Mouse (Mus musculus): Measurements from ENCODE around the gene H2-Q7.
"Not testable (repeated sequence)": the region's sequence is repeated elsewhere in the genome, so short reads cannot be mapped to it uniquely, and the experiment has no call there.

Gene H2-Q7

GRCm38 (mm10) chr17:35435577-35435976, 3.4 kb upstream of the H2-Q7 start:
- DNase-seq (ENCODE audit: low read depth, low spot score), result not testable (repeated sequence)

DNA sequence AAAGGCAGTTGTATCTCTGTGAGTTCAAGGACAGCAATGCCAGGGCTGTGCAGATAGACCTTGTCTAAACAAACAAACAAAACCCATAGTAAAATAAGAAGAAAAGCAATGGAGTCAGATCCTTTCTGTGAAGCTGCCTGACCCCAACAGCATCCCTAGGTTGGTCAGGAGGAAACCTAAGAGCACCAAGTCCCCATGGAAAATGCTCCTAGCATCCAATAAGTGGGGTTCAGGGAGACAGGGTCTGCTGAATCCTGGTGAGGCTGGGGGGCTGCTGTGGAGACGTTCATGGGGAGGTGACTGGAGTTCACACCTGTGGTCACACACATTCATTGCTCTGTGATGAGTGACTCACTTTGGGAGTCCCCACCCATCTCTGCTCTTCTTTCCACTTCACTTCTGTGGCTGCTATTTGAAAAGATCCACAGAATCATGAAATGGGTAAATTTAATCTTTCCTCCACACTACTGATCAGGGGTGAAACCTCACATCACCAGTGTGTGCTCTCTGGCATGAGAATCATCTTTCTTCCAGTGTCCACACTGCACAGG, 1.5 kb upstream of the H2-Q7 start:
- DNase-seq (ENCODE audit: low read depth, low spot score), result not testable (repeated sequence)

DNA sequence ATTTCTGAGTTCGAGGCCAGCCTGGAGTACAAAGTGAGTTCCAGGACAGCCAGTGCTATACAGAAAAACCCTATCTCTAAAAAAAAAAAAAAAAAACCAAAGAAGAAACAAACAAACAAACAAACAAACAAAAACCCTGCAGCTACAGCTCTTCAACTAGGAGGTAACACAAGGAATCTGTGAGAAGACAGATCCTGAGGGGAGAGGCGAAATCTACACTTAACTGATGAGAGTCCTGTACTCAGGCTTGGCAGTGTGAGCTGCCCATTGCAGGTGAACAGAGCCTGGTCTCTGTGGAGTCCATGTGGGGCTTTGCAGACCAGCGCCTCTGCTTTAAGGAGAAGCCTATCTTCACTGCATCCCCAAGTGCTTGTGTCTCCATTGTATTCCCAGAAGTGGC, 560 bp upstream of the H2-Q7 start:
- DNase-seq (ENCODE audit: low read depth, low spot score), result not testable (repeated sequence)

DNA sequence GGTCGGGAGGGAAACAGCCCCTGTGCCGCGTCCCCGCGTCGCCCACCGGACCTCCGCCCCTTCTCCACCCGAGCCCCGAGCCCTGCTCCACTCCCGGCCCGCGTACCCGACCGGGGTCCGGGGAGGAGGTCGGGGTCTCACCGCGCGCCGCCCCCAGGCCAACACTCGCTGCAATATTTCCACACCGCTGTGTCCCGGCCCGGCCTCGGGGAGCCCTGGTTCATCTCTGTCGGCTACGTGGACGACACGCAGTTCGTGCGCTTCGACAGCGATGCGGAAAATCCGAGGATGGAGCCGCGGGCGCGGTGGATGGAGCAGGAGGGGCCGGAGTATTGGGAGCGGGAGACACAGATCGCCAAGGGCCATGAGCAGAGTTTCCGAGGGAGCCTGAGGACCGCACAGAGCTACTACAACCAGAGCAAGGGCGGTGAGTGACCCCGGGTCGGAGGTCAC, 366 bp downstream of the H2-Q7 start:
- not testable (repeated sequence) for DNase-seq (ENCODE audit: low read depth, low spot score)

DNA sequence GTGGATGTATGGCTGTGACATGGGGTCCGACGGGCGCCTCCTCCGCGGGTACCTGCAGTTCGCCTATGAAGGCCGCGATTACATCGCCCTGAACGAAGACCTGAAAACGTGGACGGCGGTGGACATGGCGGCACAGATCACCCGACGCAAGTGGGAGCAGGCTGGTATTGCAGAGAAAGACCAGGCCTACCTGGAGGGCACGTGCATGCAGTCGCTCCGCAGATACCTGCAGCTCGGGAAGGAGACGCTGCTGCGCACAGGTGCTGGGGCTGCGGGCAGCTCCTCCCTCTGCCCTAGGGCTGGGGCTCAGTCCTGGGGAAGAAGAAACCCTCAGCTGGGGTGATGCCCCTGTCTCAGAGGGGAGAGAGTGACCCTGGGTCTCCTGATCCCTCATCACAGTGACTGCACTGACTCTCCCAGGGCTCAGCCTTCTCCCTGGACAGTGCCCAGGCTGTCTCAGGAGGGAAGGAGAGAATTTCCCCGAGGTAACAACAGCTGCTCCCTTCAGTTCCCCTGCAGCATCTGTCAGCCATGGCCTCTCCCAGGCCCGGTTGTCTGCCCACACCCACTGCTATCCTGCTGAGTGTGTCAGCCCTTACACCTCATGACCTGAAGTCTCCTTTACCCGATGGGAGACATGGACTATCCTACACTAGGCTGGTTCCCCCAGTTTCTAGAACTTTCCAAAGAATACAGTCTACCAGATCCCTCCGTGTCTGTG, 1.1 kb downstream of the H2-Q7 start:
- DNase-seq (ENCODE audit: low read depth, low spot score), result not testable (repeated sequence)

DNA sequence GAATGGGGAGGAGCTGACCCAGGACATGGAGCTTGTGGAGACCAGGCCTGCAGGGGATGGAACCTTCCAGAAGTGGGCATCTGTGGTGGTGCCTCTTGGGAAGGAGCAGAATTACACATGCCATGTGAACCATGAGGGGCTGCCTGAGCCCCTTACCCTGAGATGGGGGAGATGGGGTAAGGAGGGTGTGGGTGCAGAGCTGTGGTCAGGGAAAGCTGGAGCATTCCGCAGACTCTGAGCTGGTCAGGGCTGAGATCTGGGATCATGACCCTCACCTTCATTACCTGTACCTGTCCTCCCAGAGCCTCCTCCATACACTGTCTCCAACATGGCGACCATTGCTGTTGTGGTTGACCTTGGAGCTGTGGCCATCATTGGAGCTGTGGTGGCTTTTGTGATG, 3.4 kb downstream of the H2-Q7 start:
- not testable (repeated sequence) for DNase-seq (ENCODE audit: low read depth, low spot score)

GRCm38 (mm10) chr17:35444510-35444909, 5.6 kb downstream of the H2-Q7 start:
- DNase-seq (ENCODE audit: low read depth, low spot score), result not testable (repeated sequence)

- DNase-seq (ENCODE audit: low read depth, low spot score), result not testable (repeated sequence)
Measured at GRCm38 (mm10) chr17:35458247-35458646, 19.3 kb downstream of the H2-Q7 start.

- not testable (repeated sequence) for DNase-seq (ENCODE audit: low read depth, low spot score)
Measured at GRCm38 (mm10) chr17:35460513-35461341, 21.8 kb downstream of the H2-Q7 start.

DNA sequence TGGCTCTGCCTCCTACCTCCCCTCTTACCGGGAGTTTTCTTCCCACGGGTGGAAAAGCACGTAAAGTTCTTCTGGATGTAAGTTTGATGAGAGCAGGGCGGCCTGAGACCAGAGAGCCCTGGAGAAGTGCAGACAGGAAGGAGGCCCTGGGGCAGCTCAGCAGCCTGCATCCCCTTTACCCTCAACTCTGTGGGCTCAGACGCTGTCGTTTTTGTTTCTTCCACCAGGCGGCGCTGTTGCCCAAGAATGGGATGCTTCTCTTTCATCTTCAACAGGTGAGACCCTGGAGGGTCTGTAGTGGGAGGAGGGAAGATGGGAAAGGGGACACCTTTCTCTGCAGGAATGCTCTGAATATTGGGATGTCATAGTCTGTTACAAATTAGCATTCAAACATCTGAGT, 26.7 kb downstream of the H2-Q7 start:
- DNase-seq (ENCODE audit: low read depth, low spot score), result not testable (repeated sequence)

GRCm38 (mm10) chr17:35468936-35469335, 30.0 kb downstream of the H2-Q7 start:
- peak; percentile 52 for DNase-seq (ENCODE audit: low read depth, low spot score)

GRCm38 (mm10) chr17:35469842-35470751, 31.1 kb downstream of the H2-Q7 start, which contains the start of gene H2-Q10:
Gene H2-Q10 (plus strand): TSS chr17:35470089.
- no peak for DNase-seq (ENCODE audit: low read depth, low spot score)

- peak; percentile 75 for DNase-seq (ENCODE audit: low read depth, low spot score)
Measured at GRCm38 (mm10) chr17:35484066-35484465, 45.1 kb downstream of the H2-Q7 start.

DNA sequence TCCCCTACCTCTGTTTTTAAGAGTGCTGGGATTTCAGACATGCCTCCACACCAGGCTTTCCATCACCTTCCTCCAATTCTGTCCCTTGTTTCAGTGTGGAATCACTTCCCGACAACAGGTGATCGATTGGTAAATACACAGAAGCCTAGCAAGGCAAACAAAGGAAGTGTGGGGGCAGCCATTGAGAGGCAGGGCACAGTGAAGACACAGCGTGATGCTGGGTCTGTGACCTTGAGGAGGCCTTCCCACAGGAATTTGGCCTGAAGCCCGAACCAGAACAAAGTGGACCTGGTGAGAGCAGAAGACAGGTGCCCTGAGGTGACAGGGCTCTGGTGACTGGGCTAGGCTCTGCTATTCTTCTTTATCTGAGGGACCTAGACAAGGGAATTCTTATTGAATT, 46.7 kb downstream of the H2-Q7 start:
- DNase-seq (ENCODE audit: low read depth, low spot score), result no peak

- DNase-seq (ENCODE audit: low read depth, low spot score), result no peak
Measured at GRCm38 (mm10) chr17:35486726-35487125, 47.8 kb downstream of the H2-Q7 start.

DNA sequence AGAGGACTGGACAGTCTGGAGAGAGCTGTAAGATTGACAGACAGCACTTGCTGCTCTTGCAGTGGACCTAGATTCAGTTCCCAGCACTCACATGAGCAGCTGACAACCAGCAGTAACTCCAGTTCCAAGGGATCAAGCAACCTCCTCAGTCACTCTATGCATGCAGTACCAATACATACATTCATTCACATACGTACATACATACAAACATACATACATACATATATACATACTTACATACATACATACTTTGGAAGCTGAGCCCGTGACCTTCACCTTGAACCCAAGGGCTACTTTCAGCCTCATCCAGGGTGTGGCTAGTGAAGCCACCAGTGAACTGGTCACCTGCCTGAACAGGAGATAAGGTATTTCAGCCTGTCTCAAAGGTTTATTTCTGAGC, 49.1 kb downstream of the H2-Q7 start:
- no peak for DNase-seq (ENCODE audit: low read depth, low spot score)

DNA sequence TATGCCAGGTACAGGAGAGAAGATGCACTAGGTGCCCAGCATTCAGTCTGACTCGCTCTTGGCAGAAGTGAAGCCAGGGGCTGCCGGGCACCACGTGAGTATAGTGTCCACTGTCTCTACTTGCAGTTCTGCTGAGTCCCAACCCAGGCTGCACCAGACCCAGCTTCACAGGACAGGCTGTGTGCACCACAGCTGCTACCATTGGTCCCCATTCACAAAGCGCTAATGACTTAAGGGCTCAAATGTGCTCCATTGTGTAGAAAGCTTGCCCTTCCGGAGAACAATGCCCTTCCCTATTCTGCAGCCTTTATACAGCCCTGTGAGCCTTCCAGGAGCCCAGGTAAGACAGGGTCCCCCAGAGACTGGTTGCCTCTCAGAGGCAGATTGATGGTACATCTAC, 51.4 kb downstream of the H2-Q7 start:
- DNase-seq (ENCODE audit: low read depth, low spot score), result no peak

Data from 3T3-L1 (cell line).